Mouse (Mus musculus) adrenal gland, adult 18-20 months (tissue): Measurements from ENCODE around the gene Sh3gl1. TPM values are rescaled to one million over a fixed set of nuclear protein-coding genes. Genes with fewer than 3 reads are reported as not detected.

ENCODE experiments used
- DNase-seq, 2 experiments: peaks; one replicate each; pipeline ENCODE4 v3.0.0; 2021 to 2022; ENCODE audit warnings: low spot score in 2 of 2
- total RNA-seq, 2 experiments: library from RNA; stranded (reverse); gene quantifications; 1 replicate in 1 of 2; 2 replicates in 1 of 2; pipeline ENCODE4 v1.2.3; 2021

The Sh3gl1 gene
- total RNA-seq, 2 experiments from 2014 or later: 38.3 to 39.0 TPM

GRCm38 (mm10) chr17:56005415-56006061 is 30.9 kb downstream of the Sh3gl1 start, which contains the start of the genes Stap2 and Mpnd:
TSS of gene Stap2 (minus strand) at chr17:56005584.
TSS of gene Mpnd (plus strand) at chr17:56005711.
- peak in 1 of 2 experiments; percentile 4 for DNase-seq

- no peak for DNase-seq
Observed at GRCm38 (mm10) chr17:56003000-56003399, 33.4 kb downstream of the Sh3gl1 start.

- no peak for DNase-seq
Observed at GRCm38 (mm10) chr17:55999794-56000499, 36.5 kb downstream of the Sh3gl1 start.

- peak; percentile 55 to 63 for DNase-seq
Observed at GRCm38 (mm10) chr17:55996007-55996406, 40.4 kb downstream of the Sh3gl1 start.

- no peak for DNase-seq
Observed at GRCm38 (mm10) chr17:55990278-55990898, 46.0 kb downstream of the Sh3gl1 start.

GRCm38 (mm10) chr17:55986030-55986961 is 50.1 kb downstream of the Sh3gl1 start, which contains the start of gene Fsd1:
TSS of gene Fsd1 (plus strand) at chr17:55986509.
- no peak for DNase-seq

- DNase-seq: no peak
Observed at GRCm38 (mm10) chr17:55977301-55977700, 59.1 kb downstream of the Sh3gl1 start.

GRCm38 (mm10) chr17:55976255-55976862 is 60.1 kb downstream of the Sh3gl1 start:
- DNase-seq: peak; percentile 76 to 81

- no peak for DNase-seq
Observed at GRCm38 (mm10) chr17:55971453-55971852, 65.0 kb downstream of the Sh3gl1 start.

- no peak for DNase-seq
Observed at GRCm38 (mm10) chr17:55969966-55970891, 66.2 kb downstream of the Sh3gl1 start, which contains the start of gene Shd. TSS of gene Shd (plus strand) at chr17:55970467.

- no peak for DNase-seq
Observed at GRCm38 (mm10) chr17:55969560-55969959, 66.9 kb downstream of the Sh3gl1 start.

GRCm38 (mm10) chr17:55968210-55968609 is 68.2 kb downstream of the Sh3gl1 start:
- DNase-seq: no peak

GRCm38 (mm10) chr17:55967186-55967585 is 69.2 kb downstream of the Sh3gl1 start:
- DNase-seq: no peak

Other genes with a start within 250 kb of the Sh3gl1 start
- 1 to 10 TPM; 5.0 to 5.5 TPM for gene Zfp119a, start 157.7 kb downstream of the Sh3gl1 start, total RNA-seq
- gene Zfp959, start 144.5 kb downstream of the Sh3gl1 start, total RNA-seq: 1 to 10 TPM; 4.7 to 4.8 TPM
- 1 to 10 TPM; 2.3 to 3.5 TPM for gene Zfp119b, start 87.1 kb downstream of the Sh3gl1 start, total RNA-seq
- 1 to 10 TPM in 1 of 2 experiments, under 1 TPM in 1; 0.70 to 1.3 TPM for gene Ebi3, start 84.0 kb downstream of the Sh3gl1 start, total RNA-seq
- 10 to 100 TPM; 17.4 to 17.9 TPM for gene Yju2, start 77.5 kb downstream of the Sh3gl1 start, total RNA-seq
- gene Shd, start 66.2 kb downstream of the Sh3gl1 start, total RNA-seq: 1 to 10 TPM; 2.0 to 2.2 TPM
- 1 to 10 TPM; 2.3 to 4.3 TPM for gene Fsd1, start 50.1 kb downstream of the Sh3gl1 start, total RNA-seq
- 1 to 10 TPM; 5.1 to 5.4 TPM for gene Stap2, start 31.1 kb downstream of the Sh3gl1 start, total RNA-seq
- 10 to 100 TPM; 68.1 to 97.5 TPM for gene Mpnd, start 30.9 kb downstream of the Sh3gl1 start, total RNA-seq
- gene Chaf1a, start 3.8 kb upstream of the Sh3gl1 start, total RNA-seq: 1 to 10 TPM; 2.1 to 2.3 TPM
- 10 to 100 TPM; 63.6 to 77.6 TPM for gene Ubxn6, start 38.4 kb upstream of the Sh3gl1 start, total RNA-seq
- 10 to 100 TPM; 53.9 to 67.0 TPM for gene Hdgfl2, start 43.0 kb upstream of the Sh3gl1 start, total RNA-seq
- 100 to 1,000 TPM in 1 of 2 experiments, 10 to 100 TPM in 1; 65.0 to 212 TPM for gene Plin4, start 73.2 kb upstream of the Sh3gl1 start, total RNA-seq
- gene Plin5, start 81.0 kb upstream of the Sh3gl1 start, total RNA-seq: 10 to 100 TPM; 53.7 to 67.4 TPM
- 10 to 100 TPM; 21.2 to 57.7 TPM for gene Lrg1, start 85.4 kb upstream of the Sh3gl1 start, total RNA-seq
- 1 to 10 TPM; 6.3 to 7.0 TPM for gene Sema6b, start 103.7 kb upstream of the Sh3gl1 start, total RNA-seq
- 1 to 10 TPM; 1.9 to 2.5 TPM for gene Tnfaip8l1, start 125.8 kb upstream of the Sh3gl1 start, total RNA-seq
- gene Mydgf, start 147.3 kb upstream of the Sh3gl1 start, total RNA-seq: 10 to 100 TPM; 49.6 to 56.6 TPM
- 10 to 100 TPM; 35.8 to 37.6 TPM for gene Dpp9, start 182.3 kb upstream of the Sh3gl1 start, total RNA-seq
- 10 to 100 TPM; 29.2 to 30.2 TPM for gene Fem1a, start 220.2 kb upstream of the Sh3gl1 start, total RNA-seq
- 10 to 100 TPM; 23.1 to 26.7 TPM for gene Ticam1, start 240.2 kb upstream of the Sh3gl1 start, total RNA-seq